Mouse (Mus musculus) liver, embryonic 13.5 days (tissue): Measurements from ENCODE around the gene Bhmt2. TPM values are rescaled to one million over a fixed set of nuclear protein-coding genes. Genes with fewer than 3 reads are reported as not detected.

Experiments used
- ATAC-seq: fragments of 200-750 bp; cut with Nextera tagmentation; 2 replicates; pipeline ENCODE4 v1.8.0; 2017; ENCODE audit warnings: low read depth, mild to moderate bottlenecking, moderate number of reproducible peaks, moderate library complexity
- DNase-seq: peaks from one replicate; pipeline ENCODE4 v3.0.0; 2022
- H3K27ac ChIP-seq: fragments of 300-500 bp; sonication (generic); 2 replicates; pipeline ENCODE4 v1.5.1; 2015; ENCODE audit warnings: moderate library complexity, mild to moderate bottlenecking, inconsistent platforms
- H3K27me3 ChIP-seq: fragments of 300-500 bp; sonication (generic); 2 replicates; pipeline ENCODE4 v1.6.1; 2015; ENCODE audit warnings: mild to moderate bottlenecking, inconsistent platforms
- H3K36me3 ChIP-seq: fragments of 300-500 bp; sonication (generic); 2 replicates; pipeline ENCODE4 v1.6.1; 2015; ENCODE audit warnings: mild to moderate bottlenecking, inconsistent platforms
- H3K4me1 ChIP-seq: fragments of 300-500 bp; sonication (generic); replicated peaks from 2 replicates; pipeline ENCODE4 v1.6.1; 2015; ENCODE audit warnings: inconsistent platforms
- H3K4me2 ChIP-seq: fragments of 300-500 bp; sonication (generic); 2 replicates; pipeline ENCODE4 v1.6.1; 2015; ENCODE audit warnings: inconsistent platforms, mild to moderate bottlenecking, moderate library complexity
- H3K4me3 ChIP-seq: fragments of 300-500 bp; sonication (generic); replicated peaks from 2 replicates; pipeline ENCODE4 v1.5.1; 2015; ENCODE audit warnings: mild to moderate bottlenecking, inconsistent platforms
- H3K9ac ChIP-seq: fragments of 300-500 bp; sonication (generic); 2 replicates; pipeline ENCODE4 v1.6.1; 2015; ENCODE audit warnings: mild to moderate bottlenecking, inconsistent platforms
- H3K9me3 ChIP-seq: fragments of 300-500 bp; sonication (generic); replicated peaks from 2 replicates; pipeline ENCODE4 v1.6.1; 2016; ENCODE audit warnings: inconsistent platforms
- WGBS: fragments of 180-500 bp; shearing (Covaris S2); methylation state at CpG from one replicate; pipeline ENCODE4 v1.1.7; 2015; ENCODE audit not compliant: insufficient replicate concordance; 5-methylcytosine and 5-hydroxymethylcytosine counted together
- polyA plus RNA-seq: library from polyadenylated mRNA; unstranded; fragments of >200 nt; fragmentation: Nextera tagmentation; extraction: Ambion mirVana; gene quantifications from 2 replicates; pipeline ENCODE4 v1.2.1, GENCODE M21; 2015

Gene Bhmt2
- polyA plus RNA-seq, 1 experiment from 2014 or later: 19.0 TPM

- Histone ChIP-seq H3K27me3 (no peaks in the 10 kb centered on the region), H3K27ac (no peak overlapping the region), H3K36me3 (no peaks in the 10 kb centered on the region), H3K4me3 (no peak overlapping the region), H3K4me1 (no peaks in the 10 kb centered on the region), H3K9ac (no peak overlapping the region), H3K9me3 (no peaks in the 10 kb centered on the region), H3K4me2 (no peak overlapping the region)
- WGBS: 64% methylated on average over 1 of the region's 1 CpGs
- ATAC-seq: no peak
- no peak for DNase-seq
Observed at GRCm38 (mm10) chr13:93690821-93691220, 16.7 kb upstream of the Bhmt2 start.

GRCm38 (mm10) chr13:93689566-93689965, 15.5 kb upstream of the Bhmt2 start:
- WGBS: 80% methylated on average over 3 of the region's 3 CpGs
- DNase-seq: no peak
- Histone ChIP-seq H3K9me3 (no peaks in the 10 kb centered on the region), H3K4me3 (no peak overlapping the region), H3K4me2 (no peak overlapping the region), H3K9ac (no peak overlapping the region), H3K4me1 (no peaks in the 10 kb centered on the region), H3K27ac (no peak overlapping the region), H3K36me3 (no peaks in the 10 kb centered on the region), H3K27me3 (no peaks in the 10 kb centered on the region)
- ATAC-seq: no peak

GRCm38 (mm10) chr13:93687321-93687720, 13.2 kb upstream of the Bhmt2 start:
- no peak for DNase-seq
- Histone ChIP-seq H3K4me2 (no peak overlapping the region), H3K4me1 (no peaks in the 10 kb centered on the region), H3K4me3 (no peak overlapping the region), H3K36me3 (no peaks in the 10 kb centered on the region), H3K27ac (no peak overlapping the region), H3K9ac (no peak overlapping the region), H3K27me3 (no peaks in the 10 kb centered on the region), H3K9me3 (no peaks in the 10 kb centered on the region)
- WGBS: 29% methylated on average over 5 of the region's 5 CpGs
- ATAC-seq: no peak

- Histone ChIP-seq H3K4me2 (no peak overlapping the region), H3K9ac (no peak overlapping the region), H3K27me3 (no peaks in the 10 kb centered on the region), H3K4me1 (no peaks in the 10 kb centered on the region), H3K4me3 (no peak overlapping the region), H3K27ac (no peak overlapping the region), H3K36me3 (no peaks in the 10 kb centered on the region), H3K9me3 (no peaks in the 10 kb centered on the region)
- WGBS: 70% methylated on average over 4 of the region's 4 CpGs
- no peak for ATAC-seq
- no peak for DNase-seq
Observed at GRCm38 (mm10) chr13:93685226-93685625, 11.1 kb upstream of the Bhmt2 start.

- no peaks in the 10 kb centered on the region for H3K4me1 ChIP-seq
- H3K36me3 ChIP-seq: no peaks in the 10 kb centered on the region
- ATAC-seq (no peak), DNase-seq (no peak)
- H3K27me3 ChIP-seq: no peaks in the 10 kb centered on the region
- H3K27ac ChIP-seq: no peak overlapping the region
- no peak overlapping the region for H3K9ac ChIP-seq
- H3K4me3 ChIP-seq: no peak overlapping the region
- H3K9me3 ChIP-seq: no peaks in the 10 kb centered on the region
- no peak overlapping the region for H3K4me2 ChIP-seq
Observed at GRCm38 (mm10) chr13:93683336-93683735, 9.2 kb upstream of the Bhmt2 start.

GRCm38 (mm10) chr13:93676864-93677263, 2.8 kb upstream of the Bhmt2 start:
- Histone ChIP-seq H3K36me3 (no peaks in the 10 kb centered on the region), H3K27me3 (peaks cover 18% of the 10 kb centered on the region), H3K4me3 (no peak overlapping the region), H3K4me2 (no peak overlapping the region), H3K9me3 (no peaks in the 10 kb centered on the region), H3K4me1 (no peaks in the 10 kb centered on the region), H3K9ac (no peak overlapping the region), H3K27ac (no peak overlapping the region)
- 52% methylated on average over 9 of the region's 9 CpGs for WGBS
- ATAC-seq: no peak
- no peak for DNase-seq

GRCm38 (mm10) chr13:93673296-93673695, 806 bp downstream of the Bhmt2 start:
- H3K27ac ChIP-seq: no peak overlapping the region
- peak overlapping the region; percentile 47 for H3K9ac ChIP-seq
- DNase-seq: no peak
- H3K4me1 ChIP-seq: no peaks in the 10 kb centered on the region
- 39% methylated on average over 2 of the region's 2 CpGs for WGBS
- H3K27me3 ChIP-seq: peaks cover 18% of the 10 kb centered on the region
- no peak for ATAC-seq
- H3K36me3 ChIP-seq: 0 out of 2 replicates have a peak, but pooled peaks cover 5% of the 10 kb centered on the region
- no peaks in the 10 kb centered on the region; the same call in 1 of the 2 replicates for H3K9me3 ChIP-seq
- peak overlapping the region; percentile 43 for H3K4me3 ChIP-seq
- H3K4me2 ChIP-seq: peak overlapping the region; percentile 50

- Histone ChIP-seq H3K9me3 (no peaks in the 10 kb centered on the region; the same call in 1 of the 2 replicates), H3K27ac (peak overlapping the region; percentile 67), H3K4me1 (no peaks in the 10 kb centered on the region), H3K9ac (no peak overlapping the region), H3K27me3 (peaks cover 18% of the 10 kb centered on the region), H3K36me3 (0 out of 2 replicates have a peak, but pooled peaks cover 5% of the 10 kb centered on the region), H3K4me2 (peak overlapping the region; percentile 9; the same call in 1 of the 2 replicates), H3K4me3 (no peak overlapping the region)
- DNase-seq: no peak
- ATAC-seq: peak; percentile 57
- 60% methylated on average over 4 of the region's 4 CpGs for WGBS
Observed at GRCm38 (mm10) chr13:93672371-93672770, 1.7 kb downstream of the Bhmt2 start.

- no peaks in the 10 kb centered on the region for H3K4me1 ChIP-seq
- H3K9ac ChIP-seq: no peak overlapping the region
- no peak overlapping the region for H3K4me2 ChIP-seq
- ATAC-seq (no peak), DNase-seq (no peak)
- no peaks in the 10 kb centered on the region for H3K27me3 ChIP-seq
- no peak overlapping the region for H3K4me3 ChIP-seq
- H3K36me3 ChIP-seq: peaks cover 5% of the 10 kb centered on the region; the same call in 1 of the 2 replicates
- WGBS: 61% methylated on average over 4 of the region's 4 CpGs
- no peak overlapping the region for H3K27ac ChIP-seq
- no peaks in the 10 kb centered on the region; the same call in 1 of the 2 replicates for H3K9me3 ChIP-seq
Observed at GRCm38 (mm10) chr13:93667586-93667985, 6.5 kb downstream of the Bhmt2 start.

- no peak for DNase-seq
- whole genome bisulfite sequencing: 72% methylated on average over 5 of the region's 5 CpGs
- Histone ChIP-seq H3K4me2 (no peak overlapping the region), H3K36me3 (peaks cover 5% of the 10 kb centered on the region; the same call in 1 of the 2 replicates), H3K9ac (no peak overlapping the region), H3K27ac (no peak overlapping the region), H3K4me3 (no peak overlapping the region), H3K9me3 (no peaks in the 10 kb centered on the region), H3K4me1 (no peaks in the 10 kb centered on the region), H3K27me3 (no peaks in the 10 kb centered on the region)
- no peak for ATAC-seq
Observed at GRCm38 (mm10) chr13:93657941-93658340, 16.2 kb downstream of the Bhmt2 start.

GRCm38 (mm10) chr13:93653382-93653781, 20.7 kb downstream of the Bhmt2 start:
- no peak for ATAC-seq
- peaks cover 5% of the 10 kb centered on the region; the same call in 1 of the 2 replicates for H3K36me3 ChIP-seq
- no peaks in the 10 kb centered on the region for H3K4me1 ChIP-seq
- no peak for DNase-seq
- no peaks in the 10 kb centered on the region for H3K9me3 ChIP-seq
- WGBS: 57% methylated on average over 6 of the region's 6 CpGs
- H3K9ac ChIP-seq: no peak overlapping the region
- H3K27ac ChIP-seq: no peak overlapping the region
- no peaks in the 10 kb centered on the region for H3K27me3 ChIP-seq
- H3K4me3 ChIP-seq: no peak overlapping the region
- H3K4me2 ChIP-seq: no peak overlapping the region

- Histone ChIP-seq H3K27me3 (no peaks in the 10 kb centered on the region), H3K9ac (no peak overlapping the region), H3K4me1 (no peaks in the 10 kb centered on the region), H3K36me3 (no peaks in the 10 kb centered on the region), H3K4me2 (no peak overlapping the region), H3K27ac (peak overlapping the region; percentile 75), H3K4me3 (no peak overlapping the region), H3K9me3 (no peaks in the 10 kb centered on the region)
- no peak for DNase-seq
- ATAC-seq: peak; percentile 75
- 54% methylated on average over 7 of the region's 7 CpGs for WGBS
Observed at GRCm38 (mm10) chr13:93648387-93649130, 25.5 kb downstream of the Bhmt2 start.
